Mouse (Mus musculus) cerebellum, adult (tissue): ENCODE measurements at regions not wholly inside any gene's neighbourhood (a gene's known extent, or its start where the extent isn't known, plus 50 kb on each side); places are given as distances from the start of the nearest gene placed in this dataset.
A peak's percentile ranks its signal among the peaks of the same experiment; 100 is the strongest.

ENCODE experiments used
- ATAC-seq: cut with Nextera tagmentation; 2 replicates; pipeline ENCODE4 v1.9.2; 2017; ENCODE audit warnings: mild to moderate bottlenecking, moderate library complexity, mixed read lengths; ENCODE audit not compliant: insufficient number of reproducible peaks, low FRiP score, low TSS enrichment

DNA sequence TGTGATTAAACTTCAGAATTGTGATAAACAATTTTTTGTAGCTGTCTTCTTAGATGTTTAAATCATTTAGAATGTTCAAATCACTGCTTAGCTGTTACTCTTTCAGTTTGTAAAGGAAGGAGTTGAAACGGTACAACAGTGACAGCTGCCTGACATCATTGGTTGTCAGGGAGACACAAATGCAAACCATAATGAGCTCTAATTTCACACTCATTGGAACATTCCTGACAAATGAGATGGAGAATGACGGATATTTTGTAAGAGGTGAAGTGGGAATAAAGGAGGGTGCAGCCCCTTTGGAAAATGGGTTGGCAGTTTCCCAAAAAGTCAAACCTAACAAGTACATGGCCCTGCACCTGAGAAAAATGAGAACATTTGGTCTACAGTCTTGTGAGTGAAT is 62.5 kb downstream of the Rad51ap2 start:
- no peak for ATAC-seq

DNA sequence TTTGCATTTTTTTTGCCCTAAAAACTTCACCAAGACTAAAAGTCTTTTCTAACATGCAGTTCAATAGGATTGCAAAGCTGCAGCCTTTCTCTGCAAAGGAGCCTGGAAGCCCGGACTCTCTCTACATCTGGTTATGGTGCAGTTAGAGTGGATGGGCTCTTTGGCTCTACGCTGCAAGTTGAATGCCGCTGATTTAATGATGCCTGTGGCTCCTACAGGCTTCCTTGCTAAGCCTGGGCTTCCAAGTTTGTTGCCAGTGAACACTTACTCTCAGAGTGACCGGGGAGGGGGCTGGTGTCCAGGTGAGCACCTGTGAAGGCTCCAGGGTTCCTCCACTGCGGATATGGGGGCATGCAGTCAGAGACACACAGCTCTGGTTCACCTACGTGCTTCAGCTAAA is 107.0 kb downstream of the Rad51ap2 start:
- no peak for ATAC-seq

DNA sequence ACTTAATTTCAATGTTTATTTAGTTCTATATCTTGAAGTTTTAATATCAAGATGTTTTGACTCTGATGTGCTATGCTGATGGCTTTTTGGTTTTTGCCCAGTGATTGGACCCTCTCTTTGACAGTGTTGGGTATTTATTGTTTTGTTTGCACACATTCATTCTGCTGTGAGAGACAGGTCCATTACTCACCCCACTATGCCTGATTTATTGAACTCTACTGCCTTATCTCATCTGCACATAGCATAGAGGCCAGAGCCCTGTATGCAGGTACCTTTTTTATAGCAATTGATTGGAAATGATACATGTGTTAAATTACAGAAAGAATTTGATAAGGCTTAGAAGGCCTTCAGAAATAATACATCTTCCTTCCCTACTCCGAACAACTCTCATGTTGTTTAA is 114.3 kb downstream of the Rad51ap2 start:
- ATAC-seq: no peak

- no peak for ATAC-seq
These were observed 148.1 kb downstream of the Rad51ap2 start for GRCm38 (mm10) chr12:11603946-11604345.

DNA sequence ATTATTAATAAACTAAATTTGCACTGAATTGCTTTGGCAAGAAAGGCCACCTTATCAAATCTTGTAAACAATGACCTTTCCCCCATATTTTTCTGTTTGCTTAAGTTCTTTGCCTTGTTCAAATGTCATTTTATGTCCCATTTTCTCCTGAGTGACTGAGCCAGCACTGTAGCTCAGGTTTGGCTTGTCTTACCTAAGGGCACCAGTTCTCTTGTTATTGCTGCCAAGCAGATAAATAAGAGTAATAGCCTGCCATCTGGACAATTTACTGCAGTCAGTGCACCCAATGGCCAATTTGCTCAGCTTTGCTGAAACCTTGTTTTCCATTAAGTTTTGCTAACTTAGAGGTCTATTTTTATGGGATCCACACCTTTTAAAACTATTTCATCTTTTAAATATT is 152.9 kb downstream of the Rad51ap2 start:
- ATAC-seq: peak; percentile 74; the same call in 1 of the 2 replicates

GRCm38 (mm10) chr12:11611656-11612055 is 155.8 kb downstream of the Rad51ap2 start:
- ATAC-seq: no peak

- no peak for ATAC-seq
These were observed 159.4 kb downstream of the Rad51ap2 start for GRCm38 (mm10) chr12:11615237-11615636.

DNA sequence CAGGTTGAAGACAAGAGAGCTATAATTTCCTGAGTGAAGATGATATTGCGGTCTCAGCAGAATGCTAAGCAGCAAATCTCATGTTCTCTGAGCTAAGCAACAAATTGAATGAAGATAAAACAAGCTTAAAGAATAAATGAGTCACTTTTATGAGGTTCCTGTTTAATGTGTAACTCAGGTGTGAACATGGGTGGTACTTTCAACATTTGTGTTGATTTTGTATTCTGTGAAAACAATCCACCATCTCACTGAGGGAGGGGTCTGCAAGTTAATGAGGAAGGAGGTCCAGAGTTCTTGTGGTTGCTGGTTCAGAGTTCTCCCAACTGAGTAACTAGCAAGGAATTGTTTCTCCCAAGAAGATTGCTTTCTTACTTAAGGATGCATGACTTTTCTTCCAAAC is 167.7 kb downstream of the Rad51ap2 start:
- no peak for ATAC-seq

- ATAC-seq: no peak
These were observed 174.3 kb downstream of the Rad51ap2 start for GRCm38 (mm10) chr12:11630178-11630577.

- no peak for ATAC-seq
These were observed 175.9 kb downstream of the Rad51ap2 start for GRCm38 (mm10) chr12:11631790-11632189.

GRCm38 (mm10) chr12:11673281-11673680 is 217.4 kb downstream of the Rad51ap2 start:
- no peak for ATAC-seq

DNA sequence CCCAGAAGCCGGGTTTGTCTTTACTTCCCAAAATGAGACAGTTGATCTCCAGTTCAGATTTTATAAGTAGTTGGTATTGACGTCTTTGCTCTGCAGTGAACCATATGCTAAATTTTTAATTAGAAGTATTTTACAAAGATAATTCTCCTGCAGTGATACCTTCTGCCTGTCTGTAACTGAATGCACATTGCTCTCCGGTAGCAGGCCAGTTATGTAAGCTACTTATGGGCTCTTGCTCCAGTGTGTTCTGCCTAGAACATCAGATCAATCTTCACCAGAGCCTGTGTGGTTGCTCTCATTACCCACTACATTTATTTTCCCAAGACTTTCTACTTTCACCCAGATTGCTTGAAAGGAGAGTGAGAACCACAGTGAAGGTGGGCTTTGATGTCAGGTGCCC is 238.9 kb downstream of the Rad51ap2 start:
- ATAC-seq: no peak

DNA sequence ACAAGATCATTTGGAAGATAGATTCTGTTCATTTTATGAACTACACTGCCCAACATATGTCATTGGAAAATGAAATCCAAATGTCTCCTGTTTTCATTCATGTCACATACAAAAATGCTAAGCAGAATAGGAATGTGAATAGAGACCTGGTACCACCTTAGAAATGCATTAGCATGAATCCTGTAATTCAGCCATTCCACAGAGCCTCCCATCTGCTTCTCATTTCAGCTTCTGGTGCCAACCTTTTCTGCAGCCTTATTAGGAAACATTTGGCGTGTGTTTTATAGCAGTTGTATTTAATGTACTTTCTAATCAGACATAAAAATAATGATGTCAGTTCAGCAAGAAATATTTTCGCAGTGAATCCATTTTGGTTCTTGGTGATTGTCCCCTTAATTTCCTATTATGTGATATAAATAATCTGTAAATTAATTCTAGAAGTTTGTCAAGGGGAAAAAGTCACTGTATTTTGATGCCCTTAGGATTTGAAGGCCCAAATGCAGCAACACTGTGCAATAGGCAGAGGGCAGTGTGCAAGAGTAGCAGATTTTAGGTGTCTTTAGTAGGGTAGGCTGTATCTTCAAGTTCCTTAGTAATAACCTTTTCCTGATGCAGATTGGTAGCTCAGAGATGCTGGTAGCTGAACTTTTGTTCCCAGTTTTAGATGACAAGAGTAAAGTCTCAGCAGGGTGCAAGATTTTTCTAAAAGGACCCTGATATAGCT is 253.2 kb downstream of the Rad51ap2 start:
- no peak for ATAC-seq

- no peak for ATAC-seq
These were observed 261.8 kb downstream of the Rad51ap2 start for GRCm38 (mm10) chr12:11717633-11718032.

GRCm38 (mm10) chr12:11751471-11751870 is 295.6 kb downstream of the Rad51ap2 start:
- no peak for ATAC-seq

GRCm38 (mm10) chr12:11754184-11754907 is 298.5 kb downstream of the Rad51ap2 start:
- ATAC-seq: no peak

DNA sequence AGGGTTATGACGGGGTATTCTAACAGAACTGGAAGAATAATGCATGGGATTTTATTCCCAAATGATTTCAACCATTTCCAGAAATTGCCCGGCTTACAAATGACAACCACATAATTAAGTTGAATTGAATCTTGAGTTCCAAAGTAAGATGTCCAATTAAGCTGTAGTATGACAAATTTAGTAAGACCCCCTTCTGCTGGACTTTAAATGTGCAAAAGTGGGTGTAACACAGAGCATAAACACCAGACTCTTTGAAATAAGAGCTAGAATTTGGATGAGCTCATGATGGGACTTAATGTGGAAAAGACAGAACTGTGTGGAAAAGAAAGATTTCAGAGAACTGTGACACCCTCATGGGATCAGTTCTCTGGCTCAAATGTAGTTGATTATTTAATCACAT is 346.4 kb downstream of the Rad51ap2 start:
- ATAC-seq: no peak

- no peak for ATAC-seq
These were observed 347.3 kb downstream of the Rad51ap2 start for GRCm38 (mm10) chr12:11803162-11803561.

DNA sequence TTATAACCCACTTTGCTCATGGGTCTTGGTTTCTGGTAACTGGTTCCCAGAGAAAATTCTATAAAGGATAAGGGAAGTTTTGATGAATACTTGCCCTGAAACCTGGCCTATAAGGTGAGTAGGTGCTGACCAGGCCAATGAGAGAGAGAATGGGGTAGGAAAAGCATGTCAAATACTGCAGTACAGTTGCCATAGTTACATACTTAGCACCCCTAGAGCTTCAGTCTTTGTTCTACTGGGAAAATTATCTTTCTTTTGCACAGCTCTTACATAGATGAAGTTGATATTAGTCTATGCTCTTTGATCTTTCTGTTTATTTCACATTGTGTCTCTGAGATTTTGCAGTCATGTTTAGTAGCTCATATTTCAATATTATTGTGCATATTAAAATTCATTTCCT is 373.8 kb downstream of the Rad51ap2 start:
- no peak for ATAC-seq

GRCm38 (mm10) chr12:11831292-11831691 is 375.4 kb downstream of the Rad51ap2 start:
- no peak for ATAC-seq

DNA sequence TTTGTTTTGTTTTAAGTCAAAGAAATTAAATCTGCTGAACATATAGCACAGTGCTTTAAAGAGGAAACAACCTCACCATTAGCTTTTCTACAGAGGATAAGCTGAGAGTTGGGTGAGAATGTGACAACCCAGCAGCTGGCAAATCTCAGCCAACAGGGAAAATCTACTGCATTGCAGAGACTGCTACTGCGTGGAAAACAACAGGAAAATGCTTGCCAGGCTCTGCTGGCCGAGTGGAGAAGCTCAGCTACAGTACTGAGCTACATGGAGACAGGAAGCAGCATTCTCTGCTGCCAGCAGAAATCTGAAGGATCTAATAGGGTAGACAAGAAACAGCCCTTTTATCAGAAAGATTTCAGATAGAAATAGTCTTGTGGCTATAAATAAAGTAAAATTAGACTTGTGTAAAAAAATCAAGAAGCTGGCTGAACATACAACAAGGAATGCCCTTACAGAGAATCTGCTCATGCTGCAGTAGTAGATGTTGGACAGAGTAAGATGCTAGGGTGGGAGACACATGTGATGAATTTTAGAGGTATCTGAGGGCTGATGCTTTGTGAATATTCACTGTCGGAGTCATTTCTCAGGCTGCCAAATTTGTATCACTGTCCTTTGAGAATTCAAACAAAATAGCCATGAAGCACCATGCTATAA is 382.1 kb downstream of the Rad51ap2 start:
- no peak for ATAC-seq
